Mouse (Mus musculus): ENCODE results near the gene Arfgef3. TPM values are rescaled to one million over a fixed set of nuclear protein-coding genes. Genes with fewer than 3 reads are reported as not detected.
"Not testable (repeated sequence)": the region's sequence is repeated elsewhere in the genome, so short reads cannot be mapped to it uniquely, and the experiment has no call there.

Gene Arfgef3
- total RNA-seq, 4 experiments from 2014 or later = 0.16 to 0.31 (median 0.22) TPM

DNA sequence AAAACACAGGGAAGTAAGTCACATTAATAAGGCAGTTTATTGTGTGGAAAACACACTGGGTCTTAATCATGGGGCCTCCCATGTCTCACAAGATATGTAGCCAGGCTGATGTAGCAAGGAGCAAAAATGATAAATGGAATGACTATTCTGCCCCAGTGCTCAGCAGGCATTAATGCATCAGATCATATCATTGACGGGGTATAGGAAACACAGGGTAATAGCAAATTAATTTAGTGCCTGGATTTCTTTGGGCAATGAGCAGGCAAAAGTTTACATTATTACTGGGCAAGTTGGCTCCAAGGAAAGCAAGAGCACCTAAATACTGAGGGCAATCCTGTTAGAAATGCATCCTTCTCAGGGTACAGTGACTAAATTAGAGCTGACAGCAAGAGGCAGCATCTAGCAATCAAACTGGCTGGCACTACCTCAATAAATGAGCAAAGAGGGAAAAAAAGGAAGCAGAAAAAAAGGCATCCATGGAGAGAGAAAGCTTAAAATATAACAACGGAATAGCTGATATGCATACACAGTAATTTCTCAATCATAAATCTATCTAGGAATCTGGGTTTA, 62.3 kb downstream of the Arfgef3 start:
- DNase-seq (ENCODE audit: low spot score) = no peak

DNA sequence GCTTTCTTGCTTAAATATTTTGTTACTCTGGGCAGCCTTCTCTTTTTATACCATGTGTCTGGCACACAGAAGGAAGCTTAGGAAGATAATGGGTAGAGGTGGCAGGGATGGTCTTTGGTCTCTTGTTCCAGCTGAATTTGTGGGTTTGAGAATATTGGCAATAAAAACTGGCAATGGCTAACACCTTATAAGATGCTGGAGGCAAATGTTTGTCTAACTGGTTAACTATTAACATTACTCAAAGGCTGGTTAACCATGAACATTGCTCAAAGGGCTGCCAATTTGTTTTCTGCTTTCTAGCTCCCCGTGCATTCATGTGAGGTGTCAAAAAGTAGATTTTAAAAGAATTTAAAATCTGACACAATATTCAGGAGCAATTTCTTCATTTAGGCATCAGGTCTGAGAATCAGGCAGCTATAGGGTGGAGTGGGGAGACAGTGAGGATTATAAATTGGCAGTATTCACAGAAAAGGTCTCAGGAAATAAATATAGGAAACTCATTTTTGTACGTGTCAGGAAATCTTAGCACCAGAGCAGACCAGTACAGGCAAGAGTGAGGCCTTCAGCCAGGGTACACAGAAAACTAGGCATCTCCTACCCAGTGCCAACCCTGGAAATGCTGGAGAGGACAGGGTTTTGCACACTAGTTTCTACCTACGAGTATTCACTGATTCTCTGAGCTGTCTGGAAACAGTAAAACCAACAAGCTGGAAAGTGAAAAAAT, 62.9 kb downstream of the Arfgef3 start:
- DNase-seq (ENCODE audit: low spot score) = no peak

DNA sequence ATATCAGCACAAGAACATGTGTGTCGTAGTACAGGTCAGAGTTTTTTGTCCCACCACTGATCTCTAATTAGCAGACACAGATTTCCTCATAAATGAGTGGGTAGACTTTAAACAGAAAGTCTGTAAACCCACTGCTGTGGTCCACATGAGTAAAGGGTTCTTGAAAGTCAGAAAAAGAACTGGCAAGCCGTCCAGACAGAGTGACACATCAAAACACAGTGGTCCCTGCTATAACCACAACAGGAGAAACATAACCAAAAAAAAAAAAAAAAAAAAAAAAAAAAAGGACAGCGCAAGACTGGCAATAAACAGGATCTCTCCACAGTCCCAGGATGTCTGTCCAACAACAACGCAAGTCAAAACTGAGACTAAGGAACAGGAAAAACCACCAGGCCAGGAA, 64.9 kb downstream of the Arfgef3 start:
- DNase-seq (ENCODE audit: low spot score) = no peak

DNA sequence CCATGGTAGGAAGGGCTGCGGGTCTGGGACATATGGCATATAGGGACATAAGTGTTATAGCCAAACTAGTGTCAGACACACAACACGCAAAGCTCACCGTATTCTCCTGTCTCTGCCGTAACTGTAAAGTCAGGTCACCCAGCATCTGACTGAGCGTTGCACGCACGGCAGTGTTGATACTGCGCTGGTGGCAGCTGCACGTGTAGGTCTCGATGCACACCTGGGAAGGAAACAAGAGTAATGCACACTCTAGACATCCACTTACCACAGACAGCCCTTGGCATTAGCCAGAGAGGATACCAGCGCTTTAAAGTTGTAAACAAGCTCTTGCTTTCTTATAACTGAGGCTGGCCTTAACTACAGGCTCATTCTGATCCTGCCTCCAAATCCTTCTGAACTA, 79.0 kb downstream of the Arfgef3 start:
- no peak for DNase-seq (ENCODE audit: low spot score)

DNA sequence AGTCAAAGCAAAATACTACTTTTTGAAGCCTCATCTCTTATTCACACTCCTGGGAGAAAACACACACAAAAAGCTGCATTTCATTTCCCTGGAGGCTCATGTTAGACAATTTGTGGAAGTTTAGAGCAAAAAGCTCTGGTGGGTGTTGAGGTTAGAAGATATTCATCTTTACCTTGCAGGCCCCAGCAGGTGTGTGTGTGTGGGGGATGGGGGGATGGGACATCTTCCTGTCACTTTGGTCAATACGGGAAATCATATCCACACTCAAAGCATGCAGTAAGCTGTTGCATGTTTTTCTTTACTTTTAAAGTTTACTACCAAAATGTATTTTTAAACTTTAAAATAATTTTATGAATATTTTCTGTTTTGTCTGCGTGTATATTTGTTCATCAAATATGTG, 79.7 kb downstream of the Arfgef3 start:
- no peak for DNase-seq (ENCODE audit: low spot score)

DNA sequence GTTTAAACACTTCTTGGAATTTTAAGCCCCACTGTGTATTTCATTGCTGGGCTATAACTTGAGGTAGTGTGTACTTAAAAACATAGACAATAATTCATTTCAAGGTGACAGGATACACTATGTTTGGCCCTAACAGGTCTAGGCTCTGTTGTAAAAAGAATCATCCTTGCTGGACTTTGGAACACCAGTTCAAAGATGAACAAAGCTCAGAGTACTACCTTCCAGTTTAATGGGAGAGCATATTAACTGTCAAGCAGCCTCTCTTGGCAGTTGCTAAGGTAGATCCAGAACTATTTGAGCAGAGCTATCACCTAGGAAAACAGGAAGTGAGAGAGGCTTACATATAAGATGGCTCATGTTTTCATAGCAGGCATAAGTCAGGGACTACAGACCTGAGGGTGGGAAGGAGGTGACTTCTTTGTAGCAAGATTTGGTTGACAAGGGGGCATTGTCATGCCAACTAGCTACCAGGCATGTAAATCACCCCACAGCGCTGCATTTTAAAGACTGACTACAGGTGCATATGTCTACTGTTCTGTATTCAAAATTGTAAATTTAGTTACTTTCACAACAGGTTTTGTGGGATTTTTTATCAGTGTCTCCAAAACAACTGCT, 82.0 kb downstream of the Arfgef3 start:
- DNase-seq (ENCODE audit: low spot score) = no peak

DNA sequence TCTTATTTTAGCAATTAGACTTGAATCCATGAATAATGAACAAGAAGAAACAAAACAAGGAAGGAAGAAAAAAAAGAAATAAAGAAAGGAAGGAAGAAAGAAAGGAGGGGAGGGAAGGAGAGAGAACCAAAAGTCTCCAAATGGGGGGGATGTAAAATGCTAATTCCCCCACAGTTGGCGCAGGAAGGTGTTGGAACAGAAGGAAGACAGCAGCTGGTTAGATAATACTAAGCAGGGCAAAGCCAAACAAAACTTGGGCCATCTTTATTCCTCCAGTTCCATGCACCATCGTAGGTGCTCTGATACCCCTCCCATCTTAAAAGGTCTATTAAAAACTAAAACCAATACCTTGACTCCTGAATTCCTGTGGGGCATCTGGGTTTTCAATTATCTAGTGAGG, 82.8 kb downstream of the Arfgef3 start:
- DNase-seq (ENCODE audit: low spot score) = no peak

DNA sequence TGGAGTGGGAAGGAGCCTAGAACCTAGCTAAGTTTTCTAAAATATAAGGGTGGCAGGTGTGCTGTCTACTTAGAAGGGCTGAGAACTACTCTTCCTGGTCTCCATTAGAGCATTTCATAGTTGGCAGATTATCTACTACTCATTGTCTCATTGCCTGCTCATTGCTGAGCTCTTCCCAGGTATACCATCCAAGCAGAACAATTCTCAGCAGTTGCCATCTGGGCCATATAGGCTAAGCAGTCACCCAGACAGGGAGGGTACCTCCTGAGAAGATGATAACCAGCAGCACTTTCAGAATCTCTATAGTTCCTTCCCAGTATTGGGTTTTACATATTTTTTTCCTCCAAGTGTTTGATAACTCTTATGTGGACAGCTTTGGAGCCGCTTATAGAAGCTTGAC, 86.2 kb downstream of the Arfgef3 start:
- no peak for DNase-seq (ENCODE audit: low spot score)

DNA sequence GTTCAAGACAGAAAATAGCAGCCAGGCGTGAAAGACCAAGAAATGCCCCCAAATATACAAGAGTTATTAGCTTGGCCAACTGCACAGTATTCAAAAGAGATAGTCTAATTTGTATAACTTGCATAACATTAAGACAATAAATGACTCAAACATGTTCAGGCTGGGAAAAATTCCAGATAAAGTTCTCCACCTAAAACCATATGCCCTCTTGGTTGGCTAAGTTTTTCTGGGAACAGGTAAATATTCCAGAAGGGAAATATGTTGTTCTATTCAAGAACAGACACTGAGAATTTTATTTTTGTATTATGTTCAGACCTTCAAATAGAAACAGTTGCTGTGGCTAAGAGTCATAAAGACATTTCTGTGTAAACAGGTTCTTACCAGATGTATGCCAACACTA, 96.7 kb downstream of the Arfgef3 start:
- no peak for DNase-seq (ENCODE audit: low spot score)

DNA sequence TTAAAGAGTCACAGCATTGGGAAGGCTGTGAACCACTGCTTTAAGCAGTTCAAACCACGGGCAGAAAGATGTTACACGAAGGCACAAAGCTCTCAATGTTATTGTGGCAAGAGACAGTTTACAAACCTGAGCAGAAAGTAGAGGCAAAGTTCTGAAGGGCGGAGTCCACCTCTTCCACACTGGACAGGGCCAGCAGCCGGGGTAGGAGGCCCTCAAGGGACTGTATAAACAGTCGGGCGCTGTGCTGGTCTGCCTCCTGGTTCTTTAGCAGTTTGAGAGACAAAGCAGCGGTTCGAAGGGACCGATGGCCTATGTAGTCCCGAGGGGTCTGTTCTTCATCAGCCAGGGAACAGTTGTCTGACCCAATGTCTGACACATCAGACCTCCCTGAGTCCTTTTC, 97.7 kb downstream of the Arfgef3 start:
- no peak for DNase-seq (ENCODE audit: low spot score)

DNA sequence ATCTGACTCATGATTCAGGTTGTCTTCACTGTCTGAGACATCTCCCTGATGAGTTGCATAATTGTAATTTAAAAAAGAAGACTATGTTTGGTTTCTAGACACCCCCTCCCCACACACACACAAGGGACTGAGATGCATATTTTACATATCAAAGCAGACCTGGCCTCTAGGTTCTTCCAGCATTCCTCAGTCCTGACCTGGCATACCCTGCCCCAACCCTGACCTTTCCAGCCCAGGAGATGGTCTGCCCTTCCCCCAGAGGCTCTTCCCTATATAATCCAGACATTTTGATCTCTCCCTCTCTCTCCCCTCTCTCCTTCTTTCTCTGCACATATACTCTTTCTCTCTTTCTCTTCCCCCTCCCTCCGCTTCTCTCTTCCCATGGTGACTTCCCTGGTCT, 99.4 kb downstream of the Arfgef3 start:
- DNase-seq (ENCODE audit: low spot score) = no peak

DNA sequence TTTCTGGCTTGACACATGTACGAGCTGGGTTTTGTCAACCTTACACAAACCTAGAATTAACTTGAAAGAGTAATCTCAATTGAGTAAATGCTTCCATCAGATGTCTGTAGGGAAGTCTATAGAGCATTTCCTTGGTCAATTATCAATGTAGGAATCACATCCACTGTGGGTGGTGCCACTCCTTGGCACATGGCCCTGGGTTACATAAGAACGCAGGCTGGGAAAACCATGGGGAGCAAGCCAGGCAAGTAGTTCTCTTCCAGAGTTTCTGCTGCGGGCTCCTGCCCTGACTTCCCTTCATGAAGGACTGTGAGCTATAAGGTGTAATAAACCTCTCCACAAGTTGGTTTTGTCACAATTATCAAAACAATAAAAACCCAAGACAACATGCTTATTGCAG, 100.2 kb downstream of the Arfgef3 start:
- no peak for DNase-seq (ENCODE audit: low spot score)

DNA sequence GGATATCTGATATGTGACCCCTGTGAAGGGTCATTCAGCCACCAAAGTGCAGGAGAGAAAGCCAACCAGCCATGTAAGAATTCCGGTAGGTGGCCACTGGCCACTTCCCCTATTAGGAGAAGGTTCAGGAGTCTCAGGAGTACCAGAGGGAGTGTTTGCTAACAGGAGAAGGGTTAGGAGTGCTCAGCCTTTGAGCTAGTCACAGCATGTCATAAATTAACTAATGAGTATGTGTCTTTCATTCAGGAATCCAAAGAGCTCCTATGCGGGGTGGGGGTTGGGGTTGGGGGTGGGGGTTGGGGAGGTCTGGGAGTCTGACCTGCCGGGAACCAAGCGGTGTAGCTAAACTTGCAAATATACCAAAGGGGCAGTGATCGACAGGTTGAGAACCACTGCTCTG, 100.9 kb downstream of the Arfgef3 start:
- DNase-seq (ENCODE audit: low spot score) = no peak

DNA sequence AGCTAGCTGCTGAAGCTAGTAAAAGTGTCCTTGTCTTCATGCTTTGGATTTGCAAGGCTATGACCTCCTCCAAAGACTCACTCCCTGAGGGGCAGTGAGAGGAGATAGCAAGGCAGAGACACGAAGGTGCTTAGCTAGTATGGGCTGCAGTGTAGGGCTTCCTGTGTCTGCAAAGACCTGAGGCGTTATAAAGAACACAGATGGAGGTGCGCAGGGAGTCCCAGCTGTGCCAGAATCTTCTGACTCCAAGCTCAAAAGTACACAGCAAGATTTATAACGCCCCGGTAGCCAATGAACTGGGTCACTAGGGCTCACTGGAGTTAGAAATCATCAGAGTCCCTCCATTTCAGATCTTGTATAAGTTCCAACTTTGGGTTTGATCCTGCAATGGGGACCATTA, 103.2 kb downstream of the Arfgef3 start:
- no peak for DNase-seq (ENCODE audit: low spot score)

DNA sequence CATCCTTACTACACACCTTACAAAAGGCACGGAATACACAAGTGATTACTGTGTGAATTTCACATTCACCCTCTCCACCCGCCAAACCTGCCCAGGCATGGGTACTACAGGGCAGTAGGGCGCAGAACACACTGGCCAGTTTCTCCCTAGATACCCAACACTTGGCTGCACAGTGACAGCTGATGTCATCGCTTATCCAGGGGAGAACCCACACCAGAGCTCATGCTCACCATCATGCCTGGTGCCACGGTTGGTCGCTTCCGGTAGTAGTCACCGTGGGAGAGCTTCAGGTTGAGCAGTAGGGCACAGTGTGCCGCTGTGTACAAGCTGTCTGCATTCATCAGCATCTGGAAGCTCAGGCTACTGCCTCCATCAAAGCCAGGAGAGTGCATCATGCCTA, 108.3 kb downstream of the Arfgef3 start:
- DNase-seq (ENCODE audit: low spot score) = no peak

DNA sequence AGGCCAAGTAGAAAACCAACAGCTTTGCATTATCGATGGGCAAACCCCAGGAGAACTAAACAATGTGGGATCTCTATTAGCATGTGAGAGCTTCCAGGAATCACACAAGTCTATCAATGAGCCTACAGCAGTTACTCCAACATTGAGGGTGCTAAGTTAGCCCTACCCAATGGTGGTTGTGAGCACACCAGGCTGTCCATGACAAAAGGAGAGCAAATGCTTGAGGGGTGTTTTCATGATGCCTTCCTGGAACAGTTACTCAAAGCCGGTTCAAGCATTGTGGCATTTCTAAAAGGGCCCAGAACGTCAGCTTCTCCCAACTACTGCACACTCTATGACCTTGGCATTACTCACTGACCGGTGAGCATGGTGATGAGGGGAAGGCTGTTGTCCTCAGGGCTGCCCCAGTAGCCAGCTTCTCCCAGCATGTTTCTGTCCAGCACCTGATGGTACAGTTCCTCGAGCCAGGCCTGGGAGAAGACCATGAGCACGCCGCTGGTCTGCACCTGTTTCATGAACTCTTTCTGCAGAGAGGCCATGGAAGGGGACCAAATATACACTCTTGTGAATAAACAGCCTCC, 109.3 kb downstream of the Arfgef3 start:
- no peak for DNase-seq (ENCODE audit: low spot score)

DNA sequence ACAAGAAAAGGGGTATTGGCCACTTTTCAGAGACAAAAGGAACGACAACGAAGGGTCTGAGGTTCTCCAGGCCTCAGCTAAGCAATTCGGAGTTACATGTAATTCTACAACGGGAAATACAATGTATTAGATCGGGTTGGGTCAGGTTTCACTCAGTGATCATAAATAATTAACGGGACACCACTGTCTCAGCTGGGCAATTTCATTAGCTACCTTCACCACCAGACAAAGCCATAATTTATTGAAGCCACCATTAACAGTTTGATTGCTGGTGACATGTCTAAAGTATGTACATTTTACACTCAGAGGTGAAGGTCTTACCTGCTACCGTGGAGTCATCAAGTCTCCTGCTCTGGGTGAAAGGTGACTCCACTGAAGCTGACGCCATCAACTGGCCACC, 113.3 kb downstream of the Arfgef3 start:
- no peak for DNase-seq (ENCODE audit: low spot score)

DNA sequence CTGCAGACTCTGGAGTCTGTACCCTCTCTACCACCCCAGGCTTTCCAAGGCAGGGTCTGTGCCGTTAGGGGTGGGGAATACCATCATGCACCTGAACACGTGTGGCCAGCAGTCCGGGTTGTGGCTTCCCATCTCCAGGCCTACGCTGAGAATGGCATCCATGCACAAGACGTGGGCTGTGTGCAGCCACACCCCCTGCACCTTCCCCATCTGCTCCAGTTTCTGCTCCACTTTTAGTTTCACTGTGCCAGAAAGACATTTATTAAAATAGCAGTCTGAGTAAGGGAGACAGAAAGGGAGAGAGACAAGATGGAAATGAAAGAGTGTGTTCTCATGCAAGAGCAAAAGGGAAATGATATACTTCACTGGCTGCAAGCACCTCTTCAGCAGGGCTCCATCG, 116.2 kb downstream of the Arfgef3 start:
- no peak for DNase-seq (ENCODE audit: low spot score)

DNA sequence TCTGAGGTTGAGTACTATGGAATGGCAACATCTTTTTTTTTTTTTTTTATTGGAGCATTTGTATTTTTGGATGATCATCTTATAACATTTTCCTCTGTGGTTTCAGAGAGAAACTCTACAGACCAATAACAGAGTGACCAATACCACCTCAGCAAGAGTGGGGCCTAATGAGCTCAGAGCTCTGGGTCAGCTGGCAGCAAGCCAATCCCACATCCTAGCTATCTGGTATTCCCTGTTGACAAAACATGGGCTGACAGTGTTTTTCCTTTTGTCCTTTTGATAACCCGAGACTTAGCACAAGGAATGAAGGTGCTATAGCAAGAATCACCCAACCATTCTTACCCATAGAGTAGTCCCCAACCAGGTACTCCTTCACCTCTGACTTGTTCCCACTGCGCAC, 131.0 kb downstream of the Arfgef3 start:
- no peak for DNase-seq (ENCODE audit: low spot score)

DNA sequence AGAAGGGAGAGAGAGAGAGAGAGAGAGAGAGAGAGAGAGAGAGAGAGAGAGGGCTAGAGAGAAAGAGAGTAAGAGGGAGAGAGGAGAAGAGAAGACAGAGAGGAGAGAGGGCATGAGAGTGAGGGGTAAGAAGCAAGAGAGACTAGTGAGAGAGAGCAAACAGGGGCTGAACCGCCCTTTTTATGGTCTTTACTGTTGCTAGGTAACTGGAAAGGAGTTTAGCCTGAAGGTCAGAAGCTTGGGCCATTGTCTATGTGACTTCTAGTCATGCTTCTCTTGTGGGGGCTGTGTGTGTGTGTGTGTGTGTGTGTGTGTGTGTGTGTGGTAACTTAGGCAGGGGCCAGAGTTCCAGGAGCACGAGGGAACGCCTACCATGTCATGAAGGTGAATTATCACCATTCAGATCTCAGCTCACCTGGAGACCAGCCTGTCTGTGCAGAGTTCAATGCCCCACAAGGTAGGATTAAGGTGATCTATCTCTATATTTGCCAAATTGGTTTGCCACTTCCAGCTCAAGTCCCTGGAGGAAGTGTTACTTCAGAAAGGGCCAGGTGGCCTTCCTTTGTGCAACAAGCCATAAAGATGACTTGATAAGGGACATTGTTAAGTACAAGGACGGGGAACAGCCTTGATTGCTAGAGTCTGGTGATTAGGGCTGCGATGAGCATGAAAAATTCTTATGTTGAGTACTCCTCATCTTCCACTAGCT, 138.8 kb downstream of the Arfgef3 start:
- DNase-seq (ENCODE audit: low spot score) = not testable (repeated sequence)

DNA sequence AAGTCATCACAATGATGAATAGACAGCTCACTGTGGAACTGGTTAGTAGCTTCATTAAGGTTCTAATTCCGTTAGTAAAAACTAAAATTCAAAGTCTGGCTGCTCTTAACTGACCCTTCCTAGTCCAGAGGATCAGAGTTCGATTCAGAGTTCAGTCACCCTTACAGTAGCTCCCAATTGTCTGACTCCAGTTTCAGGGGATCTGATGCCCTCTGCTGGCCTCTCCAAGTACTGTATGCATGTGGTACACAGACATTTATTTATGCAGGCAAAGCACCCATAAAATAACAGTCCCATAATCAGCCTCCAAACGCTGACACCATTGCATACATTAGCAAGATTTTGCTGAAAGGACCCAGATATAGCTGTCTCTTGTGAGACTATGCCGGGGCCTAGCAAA, 141.7 kb downstream of the Arfgef3 start:
- peak; percentile 63 for DNase-seq (ENCODE audit: low spot score)

DNA sequence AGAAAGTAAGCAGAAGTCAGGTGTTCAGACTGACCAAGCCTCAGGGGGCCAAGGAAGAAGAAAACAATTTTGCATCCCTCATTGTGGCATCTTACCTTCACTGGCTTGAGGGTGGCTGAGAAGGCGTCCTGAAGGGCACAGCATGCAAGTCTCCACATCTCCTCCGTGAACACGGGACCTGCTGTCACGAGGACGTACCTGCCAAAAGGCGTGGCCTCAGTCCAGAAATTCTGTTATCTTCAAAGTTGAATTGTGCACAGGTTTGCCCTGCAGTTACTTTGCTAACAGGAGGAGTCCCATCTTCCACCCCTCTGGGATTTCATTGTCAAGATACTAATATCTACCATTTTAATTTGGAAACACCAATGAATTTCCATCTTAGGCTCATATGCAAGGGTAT, 146.1 kb downstream of the Arfgef3 start:
- DNase-seq (ENCODE audit: low spot score) = no peak

Measured in heart, adult 8-10 months (tissue).